Mouse (Mus musculus) E14TG2a.4 (cell line): ENCODE data around the gene Acrbp.
A peak's percentile ranks its signal among the peaks of the same experiment; 100 is the strongest.
"Not testable (repeated sequence)": the region's sequence is repeated elsewhere in the genome, so short reads cannot be mapped to it uniquely, and the experiment has no call there.

Experiments
- H3K27me3 ChIP-seq: 2 replicates; pipeline ENCODE4 v1.6.1; 2014; ENCODE audit warnings: low read length, control low read depth; ENCODE audit not compliant: insufficient read depth
- H3K36me3 ChIP-seq: 2 replicates; pipeline ENCODE4 v1.6.1; 2014; ENCODE audit warnings: low read length, control low read depth; ENCODE audit not compliant: insufficient read depth
- H3K4me1 ChIP-seq: replicated peaks from 2 replicates; pipeline ENCODE4 v1.6.1; 2014; ENCODE audit warnings: low read depth, low read length, control low read depth
- H3K4me3 ChIP-seq: replicated peaks from 2 replicates; pipeline ENCODE4 v1.5.1; 2014; ENCODE audit warnings: mild to moderate bottlenecking, low read length
- H3K9me3 ChIP-seq: 2 replicates; pipeline ENCODE4 v1.6.1; 2014; ENCODE audit warnings: low read length, control low read depth
- CTCF ChIP-seq: conservative IDR thresholded peaks from 2 replicates; pipeline ENCODE4 v1.5.1; 2014; ENCODE audit warnings: low read length
- NANOG ChIP-seq: IDR thresholded peaks from 2 replicates; pipeline ENCODE4 v1.6.1; 2014; ENCODE audit warnings: borderline replicate concordance, low read length, mixed read lengths
- POU5F1 ChIP-seq: IDR thresholded peaks from 2 replicates; pipeline ENCODE4 v1.6.1; 2014; ENCODE audit warnings: low read length, borderline replicate concordance

Gene Acrbp

GRCm38 (mm10) chr6:125049678-125050077 is at the start of gene Acrbp:
Gene Acrbp (plus strand): TSS chr6:125049689.
- H3K27me3 ChIP-seq: peaks cover 6% of the 10 kb centered on the region; the same call in 1 of the 2 replicates
- peaks cover 62% of the 10 kb centered on the region for H3K36me3 ChIP-seq
- peaks cover 69% of the 10 kb centered on the region for H3K4me1 ChIP-seq
- TF ChIP-seq CTCF (no peak), NANOG (no peak), POU5F1 (no peak)
- peak within 1 kb of the TSS; percentile 55 for H3K4me3 ChIP-seq
- H3K9me3 ChIP-seq: no peaks in the 10 kb centered on the region

GRCm38 (mm10) chr6:125003706-125004105 is 45.8 kb upstream of the Acrbp start:
- Histone ChIP-seq H3K4me3 (0 out of 2 replicates have a peak overlapping the region, but pooled peaks have one; percentile 4), H3K9me3 (no peaks in the 10 kb centered on the region), H3K27me3 (peaks cover 19% of the 10 kb centered on the region), H3K36me3 (peaks cover 31% of the 10 kb centered on the region), H3K4me1 (peaks cover 78% of the 10 kb centered on the region)
- TF ChIP-seq NANOG (no peak), CTCF (no peak), POU5F1 (no peak)

- H3K4me1 ChIP-seq: peaks cover 71% of the 10 kb centered on the region
- no peaks in the 10 kb centered on the region for H3K9me3 ChIP-seq
- H3K27me3 ChIP-seq: peaks cover 12% of the 10 kb centered on the region
- peaks cover 31% of the 10 kb centered on the region for H3K36me3 ChIP-seq
- no peak for TF ChIP-seq NANOG
- TF ChIP-seq CTCF: no peak
- no peak for TF ChIP-seq POU5F1
- H3K4me3 ChIP-seq: no peak overlapping the region
Observed at GRCm38 (mm10) chr6:125005086-125005485, 44.4 kb upstream of the Acrbp start.

GRCm38 (mm10) chr6:125008060-125008459 is 41.4 kb upstream of the Acrbp start:
- H3K36me3 ChIP-seq: peaks cover 34% of the 10 kb centered on the region
- H3K9me3 ChIP-seq: no peaks in the 10 kb centered on the region
- H3K4me3 ChIP-seq: peak overlapping the region; percentile 87
- H3K4me1 ChIP-seq: peaks cover 74% of the 10 kb centered on the region
- TF ChIP-seq CTCF (no peak), NANOG (no peak), POU5F1 (no peak)
- H3K27me3 ChIP-seq: 0 out of 2 replicates have a peak, but pooled peaks cover 6% of the 10 kb centered on the region

- no peaks in the 10 kb centered on the region for H3K9me3 ChIP-seq
- H3K36me3 ChIP-seq: peaks cover 39% of the 10 kb centered on the region
- H3K4me1 ChIP-seq: peaks cover 68% of the 10 kb centered on the region
- 0 out of 2 replicates have a peak, but pooled peaks cover under 1% of the 10 kb centered on the region for H3K27me3 ChIP-seq
- TF ChIP-seq CTCF (no peak), POU5F1 (peak; percentile 99)
- H3K4me3 ChIP-seq: peak overlapping the region; percentile 87
Observed at GRCm38 (mm10) chr6:125008586-125009128, 40.8 kb upstream of the Acrbp start.

- no peak for TF ChIP-seq NANOG
- peak within 1 kb of the TSS; percentile 87 for H3K4me3 ChIP-seq
- peaks cover 42% of the 10 kb centered on the region for H3K36me3 ChIP-seq
- H3K4me1 ChIP-seq: peaks cover 65% of the 10 kb centered on the region
- H3K27me3 ChIP-seq: no peaks in the 10 kb centered on the region
- no peaks in the 10 kb centered on the region for H3K9me3 ChIP-seq
Observed at GRCm38 (mm10) chr6:125009129-125009180, 40.5 kb upstream of the Acrbp start, which contains the start of gene Zfp384. Gene Zfp384 (plus strand): TSS chr6:125009145.

- H3K27me3 ChIP-seq: no peaks in the 10 kb centered on the region
- TF ChIP-seq POU5F1 (no peak), CTCF (no peak), NANOG (no peak)
- peaks cover 45% of the 10 kb centered on the region for H3K36me3 ChIP-seq
- H3K9me3 ChIP-seq: no peaks in the 10 kb centered on the region
- peaks cover 60% of the 10 kb centered on the region for H3K4me1 ChIP-seq
- peak overlapping the region; percentile 87 for H3K4me3 ChIP-seq
Observed at GRCm38 (mm10) chr6:125009181-125010073, 40.1 kb upstream of the Acrbp start.

- no peak for TF ChIP-seq NANOG
- TF ChIP-seq POU5F1: no peak
- no peak for TF ChIP-seq CTCF
Observed at GRCm38 (mm10) chr6:125017682-125018081, 31.8 kb upstream of the Acrbp start.

GRCm38 (mm10) chr6:125030532-125030931 is 19.0 kb upstream of the Acrbp start:
- Histone ChIP-seq H3K36me3 (peaks cover 75% of the 10 kb centered on the region), H3K4me1 (peaks cover 17% of the 10 kb centered on the region)
- not testable (repeated sequence) for H3K9me3 ChIP-seq, H3K27me3 ChIP-seq, H3K4me3 ChIP-seq
- peak; percentile 96 for TF ChIP-seq CTCF

More at GRCm38 (mm10) chr6:125017682-125018081, 31.8 kb upstream of the Acrbp start:
- H3K9me3 ChIP-seq: no peaks in the 10 kb centered on the region
- peaks cover 78% of the 10 kb centered on the region for H3K36me3 ChIP-seq
- H3K4me1 ChIP-seq: peaks cover 35% of the 10 kb centered on the region
- H3K27me3 ChIP-seq: no peaks in the 10 kb centered on the region
- H3K4me3 ChIP-seq: no peak overlapping the region
